Mouse (Mus musculus): ENCODE measurements at regions not wholly inside any gene's neighbourhood (a gene's known extent, or its start where the extent isn't known, plus 50 kb on each side); places are given as distances from the start of the nearest gene placed in this dataset.
"Not testable (repeated sequence)": the region's sequence is repeated elsewhere in the genome, so short reads cannot be mapped to it uniquely, and the experiment has no call there.

- no peak for DNase-seq (ENCODE audit: low spot score in 2 of 2)
Observed at GRCm38 (mm10) chr7:63998995-63999960, 60.6 kb upstream of the Klf13 start.

- DNase-seq (ENCODE audit: low spot score in 2 of 2): no peak
Observed at GRCm38 (mm10) chr7:63997997-63998396, 59.3 kb upstream of the Klf13 start.

- no peak for DNase-seq (ENCODE audit: low spot score in 2 of 2)
Observed at GRCm38 (mm10) chr7:63996581-63997098, 57.9 kb upstream of the Klf13 start.

GRCm38 (mm10) chr7:63995255-63995980 is 56.7 kb upstream of the Klf13 start:
- no peak for DNase-seq (ENCODE audit: low spot score in 2 of 2)

- DNase-seq (ENCODE audit: low spot score in 2 of 2): not testable (repeated sequence)
Observed at GRCm38 (mm10) chr7:63994769-63995168, 56.1 kb upstream of the Klf13 start.

- no peak for DNase-seq (ENCODE audit: low spot score in 2 of 2)
Observed at GRCm38 (mm10) chr7:63992155-63992554, 53.4 kb upstream of the Klf13 start.

- peak; percentile 27 to 46 for DNase-seq (ENCODE audit: low spot score in 2 of 2)
Observed at GRCm38 (mm10) chr7:63991085-63992010, 52.6 kb upstream of the Klf13 start.

GRCm38 (mm10) chr7:63990312-63991028 is 51.8 kb upstream of the Klf13 start:
- DNase-seq (ENCODE audit: low spot score in 2 of 2): no peak

GRCm38 (mm10) chr7:63989736-63990135 is 51.0 kb upstream of the Klf13 start:
- no peak for DNase-seq (ENCODE audit: low spot score in 2 of 2)

Data from left cerebral cortex, adult 18-20 months (tissue).